Mouse (Mus musculus) testis, adult 2 months (tissue): ENCODE measurements around the gene Bahcc1.

Experiments used
- CTCF ChIP-seq: fragments of 200-500 bp; IDR thresholded peaks from 2 replicates; pipeline ENCODE4 v1.5.1; 2012; ENCODE audit warnings: low read depth, mild to moderate bottlenecking, inconsistent platforms, low read length, moderate library complexity; ENCODE audit not compliant: control insufficient read depth, insufficient read depth, insufficient replicate concordance
- POLR2A ChIP-seq: fragments of 200-500 bp; IDR thresholded peaks from 2 replicates; pipeline ENCODE4 v1.6.1; 2012; ENCODE audit warnings: low read depth, mild to moderate bottlenecking, inconsistent platforms, low read length, moderate library complexity; ENCODE audit not compliant: control insufficient read depth

GRCm38 (mm10) chr11:120237166-120238131, 4.7 kb downstream of the Bahcc1 start:
- TF ChIP-seq CTCF (no peak), POLR2A (no peak)
